Mouse (Mus musculus): ENCODE data around the gene Schip1. TPM values are rescaled to one million over a fixed set of nuclear protein-coding genes. Genes with fewer than 3 reads are reported as not detected.

Gene Schip1
- total RNA-seq, 2 experiments from 2014 or later: 98.9 to 126 TPM

DNA sequence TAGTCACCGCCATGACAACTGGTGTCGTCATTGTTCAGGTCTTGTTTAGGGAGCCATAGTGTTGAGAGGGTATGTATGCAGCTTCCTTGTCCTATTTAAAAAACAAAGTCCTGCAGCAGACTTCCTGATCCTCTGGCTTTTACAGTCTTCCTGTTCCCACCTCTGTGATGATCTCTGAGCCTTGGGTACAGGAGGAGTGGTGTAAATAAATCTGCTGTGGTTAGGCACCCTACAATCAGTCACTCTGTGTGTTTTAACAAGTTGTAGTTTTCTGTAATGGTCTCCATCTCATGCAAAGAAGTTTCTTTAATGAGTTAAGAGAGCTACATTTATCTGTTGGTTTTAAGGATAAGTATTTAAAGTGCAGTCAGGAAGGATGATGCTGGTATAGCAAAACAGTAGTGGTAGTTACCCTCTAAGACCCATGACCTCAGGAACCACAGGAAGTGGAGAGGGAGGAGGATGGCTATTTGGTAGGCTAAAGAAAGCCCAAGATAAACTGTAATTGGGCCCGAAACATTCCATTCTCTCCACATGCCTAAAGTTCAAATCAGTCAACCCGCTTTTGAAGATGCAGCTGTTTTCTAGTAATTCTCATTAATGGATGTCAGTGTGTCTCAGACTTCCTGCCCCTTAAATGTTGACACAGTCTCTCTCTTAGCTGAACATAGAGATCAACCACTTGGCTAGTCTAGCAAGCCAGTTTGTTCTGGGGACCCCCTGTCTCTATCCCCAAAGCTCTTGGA lies 592.2 kb downstream of the Schip1 start:
- DNase-seq (ENCODE audit: low spot score): no peak

DNA sequence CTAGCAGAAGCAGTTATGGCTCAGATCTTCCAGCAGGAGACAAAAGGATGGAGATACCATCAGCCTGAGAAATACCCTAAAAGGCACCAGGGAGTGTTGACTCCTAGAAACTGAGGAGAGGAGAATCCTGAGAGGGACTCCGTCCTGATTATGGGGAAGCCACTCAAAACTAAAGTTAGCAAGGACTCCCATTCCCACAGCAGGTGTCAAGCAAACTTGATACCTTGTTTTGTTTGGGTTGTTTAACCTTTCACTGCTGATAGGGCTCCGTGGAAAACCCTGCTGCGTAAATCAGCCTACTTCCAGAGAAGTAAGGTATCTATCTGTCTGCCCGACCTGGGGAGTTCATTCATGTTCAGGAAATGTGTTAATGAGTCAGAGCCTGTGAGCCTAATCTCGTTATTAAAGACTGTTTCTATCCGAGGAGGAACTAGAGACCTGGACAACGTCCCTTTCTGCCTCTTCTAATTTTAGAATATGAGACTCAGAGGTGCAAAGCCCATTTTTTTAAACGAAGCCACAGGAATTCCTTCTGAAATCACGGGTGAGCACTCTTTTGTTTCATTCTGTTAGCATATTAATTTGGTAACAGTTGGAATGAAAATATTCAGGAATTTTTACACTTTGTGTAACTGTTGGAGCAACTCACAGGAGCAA lies 593.1 kb downstream of the Schip1 start:
- DNase-seq (ENCODE audit: low spot score): no peak

DNA sequence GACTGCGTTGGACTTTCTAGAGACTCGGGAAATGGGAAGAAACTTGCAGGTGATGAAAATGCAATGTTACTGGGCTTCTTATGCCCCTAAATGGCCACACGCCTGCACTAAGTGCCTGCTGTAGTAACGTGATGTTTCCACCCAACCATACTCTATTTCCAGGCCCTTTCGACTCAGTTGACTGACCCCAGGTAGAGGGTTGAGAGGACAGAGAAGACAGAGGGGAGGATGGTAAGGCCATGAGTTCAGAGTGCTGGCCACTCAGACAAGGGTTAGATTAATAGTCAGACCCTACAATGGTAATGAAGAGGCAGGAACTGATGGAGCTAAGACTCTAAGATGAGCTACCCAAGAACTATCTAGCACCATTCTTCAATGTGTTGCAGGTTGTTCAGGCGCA lies 595.4 kb downstream of the Schip1 start:
- DNase-seq (ENCODE audit: low spot score): no peak

DNA sequence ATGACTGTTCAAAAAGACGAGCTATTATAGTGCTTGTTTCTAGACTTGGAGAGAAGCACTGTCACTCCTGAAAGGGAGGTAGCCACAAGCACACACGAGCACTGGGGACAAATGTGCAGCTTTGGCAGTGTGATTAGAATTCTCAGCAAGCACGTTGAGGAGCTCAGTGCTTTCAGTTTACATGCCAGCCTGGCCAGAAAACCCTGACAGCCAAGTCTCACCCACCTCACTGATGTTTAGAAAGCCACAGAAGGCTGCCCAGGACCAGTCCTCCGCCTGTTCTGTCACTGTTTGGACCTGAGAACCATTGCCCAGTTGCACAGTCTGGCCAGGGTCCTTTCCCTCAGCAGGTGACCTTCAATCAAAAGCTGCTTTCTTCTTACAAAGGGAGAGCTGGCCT lies 595.9 kb downstream of the Schip1 start:
- no peak for DNase-seq (ENCODE audit: low spot score)

DNA sequence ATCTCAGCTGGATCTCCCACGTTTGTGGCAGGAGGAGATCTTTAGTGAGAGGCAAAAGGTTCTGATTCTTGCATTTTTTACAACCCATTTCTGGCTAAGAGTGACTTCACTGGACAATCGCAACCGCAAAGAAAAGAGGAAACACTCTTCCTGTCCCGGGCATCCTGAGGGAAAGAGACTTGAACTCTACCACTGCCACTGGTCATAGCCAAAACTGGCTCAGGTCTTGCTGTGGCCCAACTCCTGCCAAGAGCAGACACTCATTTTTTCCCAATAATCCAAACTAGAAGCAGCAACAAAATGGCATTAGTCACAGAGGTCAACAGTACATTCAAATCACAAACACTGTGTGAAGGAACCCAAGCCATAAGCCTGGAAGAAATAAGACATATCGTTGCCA lies 597.8 kb downstream of the Schip1 start:
- DNase-seq (ENCODE audit: low spot score): no peak

DNA sequence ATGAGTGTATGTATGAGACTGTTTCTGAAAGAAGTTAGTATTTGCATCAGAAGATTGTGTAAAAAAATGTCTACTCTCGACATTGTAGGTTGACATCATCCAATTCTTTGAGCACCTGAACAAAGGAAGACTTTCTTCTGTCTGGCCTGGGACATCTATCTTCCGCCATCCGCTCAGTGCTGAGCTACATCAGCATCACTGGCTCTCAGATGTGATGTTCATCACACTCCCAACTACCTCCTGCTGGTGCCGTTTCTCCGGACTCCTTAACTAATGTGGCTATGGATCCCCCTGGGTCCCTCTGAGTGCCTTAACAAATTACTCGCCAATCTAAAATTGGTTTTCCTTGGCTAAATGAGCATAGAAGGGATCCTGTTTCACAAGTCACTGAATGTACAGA lies 599.7 kb downstream of the Schip1 start:
- no peak for DNase-seq (ENCODE audit: low spot score)

DNA sequence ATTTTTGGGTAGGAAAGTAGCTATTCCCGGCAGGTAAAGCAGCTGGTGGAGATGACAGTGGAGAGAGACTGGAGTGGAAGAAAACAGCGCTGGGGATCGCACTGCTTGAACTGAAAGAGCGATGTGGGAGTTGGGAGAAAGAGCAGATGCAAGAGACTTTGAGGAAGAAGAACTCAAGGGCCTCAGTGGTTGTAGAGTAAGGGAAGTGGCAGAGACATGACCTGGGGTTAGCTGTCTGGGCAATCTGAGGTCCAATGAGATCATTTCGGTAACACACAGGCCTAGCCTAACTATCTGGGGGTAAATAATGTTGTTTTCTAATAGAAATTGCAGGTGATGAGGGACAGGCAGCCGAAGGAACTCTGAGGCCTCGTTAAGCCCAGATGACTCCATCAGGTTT lies 601.8 kb downstream of the Schip1 start:
- no peak for DNase-seq (ENCODE audit: low spot score)

DNA sequence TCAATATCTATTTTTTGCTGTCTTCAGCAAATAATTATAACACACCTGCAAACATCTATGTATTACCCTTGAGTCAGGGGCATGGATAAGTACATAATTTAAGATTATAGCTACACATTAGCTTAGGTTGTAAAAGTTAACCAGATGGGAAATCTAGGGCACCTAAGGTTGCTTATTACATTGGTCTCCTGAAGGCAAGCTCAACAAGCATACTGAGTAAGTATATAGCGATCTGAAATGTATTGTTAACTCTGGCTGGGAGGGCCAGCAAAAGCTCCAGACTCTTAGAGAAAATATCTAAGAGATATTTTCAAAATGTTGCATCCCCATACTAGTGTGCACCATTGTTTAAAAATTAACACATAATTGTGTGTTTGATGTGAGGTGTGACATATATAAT lies 603.2 kb downstream of the Schip1 start:
- DNase-seq (ENCODE audit: low spot score): no peak

DNA sequence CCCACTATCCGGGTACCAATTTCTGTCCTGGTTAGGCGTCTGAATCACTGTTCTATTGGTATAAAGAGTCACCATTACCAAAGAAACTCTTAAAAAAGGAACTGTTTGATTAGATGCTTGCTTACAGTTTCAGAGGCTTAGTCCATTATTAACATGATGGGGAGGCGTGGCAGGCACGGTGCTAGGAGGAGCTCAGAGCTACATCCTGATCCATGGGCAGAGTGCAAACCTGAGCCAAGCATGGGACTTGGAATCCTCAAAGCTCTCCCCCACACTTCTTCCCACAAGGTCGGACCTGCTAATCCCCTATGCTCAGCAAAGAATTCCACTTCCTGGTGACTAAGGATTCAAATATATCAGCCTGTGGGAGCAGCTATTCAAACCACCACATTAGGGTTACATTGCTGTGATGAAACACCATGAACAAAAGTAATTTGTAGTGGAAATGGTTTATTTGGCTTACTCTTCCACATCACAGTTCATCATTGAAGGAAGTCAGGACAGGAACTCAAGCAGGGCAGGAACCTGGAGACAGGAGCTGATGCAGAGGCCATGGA lies 604.9 kb downstream of the Schip1 start:
- no peak for DNase-seq (ENCODE audit: low spot score)

DNA sequence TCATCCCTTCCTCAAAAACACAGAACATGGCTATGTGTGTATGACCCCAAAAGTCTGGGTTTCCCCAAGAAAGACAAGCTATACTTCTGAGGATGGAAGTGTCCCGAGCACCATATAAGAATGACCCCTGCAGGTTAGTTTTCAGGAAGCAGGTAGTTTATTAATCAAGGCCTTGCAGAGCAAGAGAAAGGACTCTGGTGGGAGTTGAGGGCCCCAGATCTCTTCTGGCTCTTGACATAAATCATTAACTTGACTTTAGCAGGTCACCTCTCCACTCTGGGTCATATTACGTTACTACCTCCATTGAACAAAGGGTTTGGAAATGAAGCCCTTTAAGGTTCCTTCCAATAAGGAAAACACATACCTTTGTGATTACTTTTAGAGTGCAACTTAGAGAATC lies 610.1 kb downstream of the Schip1 start:
- no peak for DNase-seq (ENCODE audit: low spot score)

DNA sequence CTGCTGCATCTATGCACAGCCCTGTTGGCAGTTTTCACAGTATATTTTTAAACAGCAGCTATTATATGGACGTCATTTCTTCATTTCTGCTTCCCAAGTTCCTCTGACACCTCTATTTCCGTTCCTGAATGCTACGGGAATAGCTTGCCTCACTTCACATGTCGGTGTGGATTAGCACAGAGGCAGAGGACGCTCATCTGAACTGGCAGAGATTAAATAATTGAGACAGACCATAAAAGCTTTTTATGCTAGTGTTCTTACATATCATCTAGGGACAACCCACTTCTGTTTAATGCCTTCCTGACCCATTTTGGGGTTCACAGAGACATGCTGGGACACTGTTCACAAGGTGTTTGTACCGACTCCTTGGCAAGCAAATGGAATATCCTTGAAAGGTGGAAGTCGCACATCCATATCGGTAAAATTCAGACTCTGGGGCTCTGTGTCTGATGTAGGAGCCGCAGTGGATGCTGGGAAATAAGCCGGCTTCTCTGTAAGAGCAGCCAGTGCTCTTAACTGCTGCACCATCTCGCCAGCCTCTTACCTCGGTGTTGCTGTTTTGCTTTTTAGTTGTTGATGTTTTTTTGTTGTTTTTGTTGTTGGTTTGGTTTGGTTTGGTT lies 610.7 kb downstream of the Schip1 start:
- no peak for DNase-seq (ENCODE audit: low spot score)

Other genes starting within 250 kb of the Schip1 start
- gene Iqcj, start 172.6 kb upstream of the Schip1 start, total RNA-seq (2021): not detected
- not detected for gene Iqschfp, start 172.6 kb upstream of the Schip1 start, total RNA-seq (2021)

Measured in gastrocnemius, adult 18-20 months (tissue).